Mouse (Mus musculus) forebrain, postnatal 0 days (tissue): ENCODE measurements around the gene Tmem120a. TPM values are rescaled to one million over a fixed set of nuclear protein-coding genes. Genes with fewer than 3 reads are reported as not detected.

Source experiments
- ATAC-seq: fragments of 200-750 bp; cut with Nextera tagmentation; 2 replicates; pipeline ENCODE4 v1.8.0; 2017; ENCODE audit warnings: mild to moderate bottlenecking, moderate library complexity
- DNase-seq: peaks from one replicate; pipeline ENCODE4 v3.0.0-alpha.2; 2015
- H3K27ac ChIP-seq: fragments of 300-500 bp; sonication (generic); 2 replicates; pipeline ENCODE4 v1.5.1; 2014; ENCODE audit warnings: low read depth, mild to moderate bottlenecking, antibody characterized with exemption, low read length, moderate library complexity, mixed read lengths
- H3K27me3 ChIP-seq: fragments of 300-500 bp; sonication (generic); 2 replicates; pipeline ENCODE4 v1.6.1; 2014; ENCODE audit warnings: mild to moderate bottlenecking, low read length, mixed read lengths; ENCODE audit not compliant: insufficient read depth
- H3K36me3 ChIP-seq: fragments of 300-500 bp; sonication (generic); 2 replicates; pipeline ENCODE4 v1.6.1; 2014; ENCODE audit warnings: mild to moderate bottlenecking, moderate library complexity; ENCODE audit not compliant: insufficient read depth
- H3K4me1 ChIP-seq: fragments of 300-500 bp; sonication (generic); 2 replicates; pipeline ENCODE4 v1.6.1; 2014; ENCODE audit warnings: antibody characterized with exemption; ENCODE audit not compliant: insufficient read depth
- H3K4me2 ChIP-seq: fragments of 300-500 bp; sonication (generic); 2 replicates; pipeline ENCODE4 v1.6.1; 2014; ENCODE audit warnings: low read depth, mild to moderate bottlenecking, moderate library complexity
- H3K4me3 ChIP-seq: fragments of 300-500 bp; sonication (generic); 2 replicates; pipeline ENCODE4 v1.5.1; 2014; ENCODE audit warnings: low read depth, low read length, mixed read lengths
- H3K9ac ChIP-seq: fragments of 300-500 bp; sonication (generic); 2 replicates; pipeline ENCODE4 v1.6.1; 2014; ENCODE audit warnings: mild to moderate bottlenecking
- H3K9me3 ChIP-seq: fragments of 300-500 bp; sonication (generic); 2 replicates; pipeline ENCODE4 v1.6.1; 2016; ENCODE audit warnings: low read length
- CTCF ChIP-seq: sonication (generic); IDR thresholded peaks from 2 replicates; pipeline ENCODE4 v1.5.1; 2016; ENCODE audit warnings: antibody characterized with exemption, control low read depth, low read depth
- WGBS: fragments of 180-500 bp; shearing (Covaris S2); extraction: QIAGEN DNeasy Blood & Tissue Kit; methylation state at CpG from one replicate; pipeline ENCODE4 v1.1.7; 2014; 5-methylcytosine and 5-hydroxymethylcytosine counted together
- polyA plus RNA-seq: library from polyadenylated mRNA; unstranded; fragments of >200 nt; fragmentation: Nextera tagmentation; extraction: Ambion mirVana; gene quantifications from 2 replicates; pipeline ENCODE4 v1.2.1, GENCODE M21; 2015
- total RNA-seq: library from RNA; depleted of rRNA; stranded (reverse); fragments of >200 nt; gene quantifications from 2 replicates; pipeline ENCODE4 v1.2.3, GENCODE M21; 2014

The Tmem120a gene
- total and polyA plus RNA-seq, 2 experiments from 2014 or later = 42.7 to 111 TPM

DNA sequence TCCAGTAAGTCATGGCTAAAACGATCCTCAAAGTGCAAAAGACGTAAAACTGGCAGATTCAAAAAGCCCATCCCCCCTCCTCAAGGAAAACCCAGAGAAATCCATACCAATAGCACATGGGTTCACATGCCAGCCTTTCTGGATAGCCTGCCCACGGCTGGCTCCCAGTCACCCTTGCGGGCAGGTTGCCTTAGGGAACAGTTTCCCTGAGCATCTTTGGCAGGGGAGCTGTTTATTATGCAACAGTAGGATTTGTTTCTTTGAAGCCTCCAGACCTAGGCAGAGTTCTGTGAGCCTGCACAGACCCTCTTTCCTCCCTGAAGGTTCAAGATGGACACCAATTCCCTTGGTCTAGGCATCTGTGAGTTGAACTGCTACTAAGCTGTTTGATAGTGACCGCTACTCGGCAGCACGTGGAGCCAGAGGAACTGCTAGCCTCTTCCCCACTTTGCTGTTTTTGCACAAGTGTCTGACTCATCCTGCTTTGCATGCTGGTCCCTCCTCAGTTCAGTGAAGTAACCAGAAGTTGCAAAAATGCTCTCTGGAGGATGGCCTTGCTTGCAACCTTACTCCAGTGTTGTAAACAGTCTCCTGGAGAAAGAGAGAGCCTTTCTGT, 33.5 kb downstream of the Tmem120a start:
- WGBS = 85% methylated on average over 7 of the region's 7 CpGs
- H3K9ac ChIP-seq = no peak overlapping the region
- H3K9me3 ChIP-seq = no peaks in the 10 kb centered on the region
- ATAC-seq = no peak
- DNase-seq = no peak
- H3K4me1 ChIP-seq = no peaks in the 10 kb centered on the region
- no peaks in the 10 kb centered on the region for H3K27me3 ChIP-seq
- H3K36me3 ChIP-seq = peaks cover 3% of the 10 kb centered on the region; the same call in 1 of the 2 replicates
- H3K27ac ChIP-seq = no peak overlapping the region
- no peak overlapping the region for H3K4me2 ChIP-seq
- H3K4me3 ChIP-seq = no peak overlapping the region
- TF ChIP-seq CTCF = no peak

DNA sequence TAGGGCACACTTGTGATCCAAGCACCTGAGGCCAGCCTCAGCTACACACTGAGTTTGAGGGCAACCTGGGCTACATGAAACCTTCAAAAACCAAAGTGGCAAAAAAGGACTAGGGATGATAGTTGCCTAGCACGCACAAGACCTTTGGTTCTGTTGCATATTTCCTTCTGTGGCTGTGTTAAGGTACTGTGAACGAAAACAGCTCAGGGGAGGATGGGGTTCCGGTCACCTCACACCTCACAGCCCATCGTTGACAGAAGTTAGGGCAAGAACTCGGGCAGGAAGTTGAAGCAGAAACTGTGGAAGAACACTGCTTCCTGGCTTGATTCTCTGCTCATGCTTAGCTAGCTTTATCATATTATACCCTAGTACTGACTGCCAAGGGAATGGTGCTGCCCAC, 34.5 kb downstream of the Tmem120a start:
- no peaks in the 10 kb centered on the region for H3K4me1 ChIP-seq
- DNase-seq (no peak), ATAC-seq (no peak)
- no peak overlapping the region for H3K4me3 ChIP-seq
- H3K27ac ChIP-seq = no peak overlapping the region
- no peaks in the 10 kb centered on the region for H3K27me3 ChIP-seq
- TF ChIP-seq CTCF = no peak
- 0 out of 2 replicates have a peak, but pooled peaks cover 3% of the 10 kb centered on the region for H3K36me3 ChIP-seq
- no peaks in the 10 kb centered on the region for H3K9me3 ChIP-seq
- WGBS = 97% methylated on average over 5 of the region's 5 CpGs
- no peak overlapping the region for H3K4me2 ChIP-seq
- H3K9ac ChIP-seq = no peak overlapping the region

DNA sequence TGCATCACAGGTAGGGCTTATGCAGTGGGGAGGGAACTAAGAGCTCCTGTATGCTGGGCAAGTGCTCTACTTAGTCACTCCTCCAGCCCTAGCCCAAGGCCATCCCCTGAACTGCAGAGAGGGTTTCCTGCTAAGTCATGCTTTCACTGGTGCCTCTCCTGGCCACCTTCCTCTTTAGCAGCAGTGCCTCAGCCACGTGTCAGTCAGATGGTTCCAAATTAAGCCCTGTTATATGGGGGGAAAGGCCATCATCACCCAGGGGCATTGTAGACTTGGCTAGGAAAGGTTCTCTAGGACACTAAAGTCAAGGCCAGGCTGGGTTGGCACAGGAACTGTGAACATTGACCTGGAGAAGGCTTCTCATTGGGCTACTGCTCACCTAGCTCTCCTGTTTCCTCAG, 36.4 kb downstream of the Tmem120a start:
- Histone ChIP-seq H3K9ac (no peak overlapping the region), H3K4me1 (no peaks in the 10 kb centered on the region), H3K9me3 (no peaks in the 10 kb centered on the region), H3K27me3 (no peaks in the 10 kb centered on the region), H3K36me3 (0 out of 2 replicates have a peak, but pooled peaks cover 3% of the 10 kb centered on the region), H3K4me2 (no peak overlapping the region), H3K4me3 (no peak overlapping the region), H3K27ac (no peak overlapping the region)
- ATAC-seq (no peak), DNase-seq (no peak)
- TF ChIP-seq CTCF = no peak
- 64% methylated on average over 1 of the region's 1 CpGs for WGBS

DNA sequence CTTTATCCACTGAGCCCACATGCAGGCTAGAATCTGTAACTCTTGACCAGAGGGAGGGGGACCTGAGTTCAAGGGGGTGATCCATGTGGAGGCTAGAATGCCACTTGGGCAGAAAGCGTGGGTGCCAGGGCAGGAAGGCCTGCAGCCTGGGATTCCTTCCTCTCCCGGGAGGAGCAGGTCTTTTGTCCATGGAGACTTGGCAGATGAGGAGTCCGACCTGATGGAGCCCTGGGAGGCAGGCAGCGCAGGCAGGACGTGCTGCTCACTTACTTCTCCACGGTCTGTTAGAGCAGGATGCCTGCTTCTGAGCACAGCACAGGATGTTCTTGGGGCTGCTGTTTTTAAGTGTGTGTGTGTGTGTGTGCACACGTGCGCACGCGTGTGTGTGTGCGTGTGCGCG, 37.2 kb downstream of the Tmem120a start:
- DNase-seq = no peak
- WGBS = 90% methylated on average over 13 of the region's 13 CpGs
- TF ChIP-seq CTCF = no peak
- no peak overlapping the region for H3K27ac ChIP-seq
- no peak overlapping the region for H3K4me2 ChIP-seq
- no peaks in the 10 kb centered on the region for H3K27me3 ChIP-seq
- no peak overlapping the region for H3K9ac ChIP-seq
- H3K4me1 ChIP-seq = no peaks in the 10 kb centered on the region
- H3K9me3 ChIP-seq = no peaks in the 10 kb centered on the region
- H3K36me3 ChIP-seq = peaks cover 5% of the 10 kb centered on the region; the same call in 1 of the 2 replicates
- H3K4me3 ChIP-seq = no peak overlapping the region
- ATAC-seq = no peak

DNA sequence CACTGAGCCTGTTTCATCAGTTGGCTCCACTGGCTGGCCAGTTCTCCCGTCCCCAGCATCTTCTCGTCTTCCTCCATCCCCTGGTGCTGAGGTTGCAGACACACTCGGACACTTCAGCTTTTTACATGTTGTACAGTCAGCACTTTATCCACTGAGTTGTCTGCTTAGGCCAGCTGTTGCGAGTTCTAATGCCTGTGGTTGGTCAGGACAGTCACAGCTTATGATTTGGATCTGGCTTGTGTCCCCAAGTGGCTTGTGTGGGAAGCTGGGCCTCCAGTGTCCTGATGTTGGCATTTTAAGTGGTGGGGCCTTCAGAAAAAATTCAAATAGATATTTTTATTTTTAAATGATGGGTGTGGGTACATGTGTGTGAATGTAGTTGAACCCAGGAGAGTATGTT, 38.9 kb downstream of the Tmem120a start:
- 91% methylated on average over 4 of the region's 4 CpGs for WGBS
- H3K9me3 ChIP-seq = no peaks in the 10 kb centered on the region
- no peak for DNase-seq
- H3K4me1 ChIP-seq = no peaks in the 10 kb centered on the region
- H3K4me2 ChIP-seq = no peak overlapping the region
- peaks cover 12% of the 10 kb centered on the region; the same call in 1 of the 2 replicates for H3K36me3 ChIP-seq
- ATAC-seq = no peak
- H3K27me3 ChIP-seq = no peaks in the 10 kb centered on the region
- no peak overlapping the region for H3K9ac ChIP-seq
- H3K27ac ChIP-seq = no peak overlapping the region
- TF ChIP-seq CTCF = no peak
- no peak overlapping the region for H3K4me3 ChIP-seq

DNA sequence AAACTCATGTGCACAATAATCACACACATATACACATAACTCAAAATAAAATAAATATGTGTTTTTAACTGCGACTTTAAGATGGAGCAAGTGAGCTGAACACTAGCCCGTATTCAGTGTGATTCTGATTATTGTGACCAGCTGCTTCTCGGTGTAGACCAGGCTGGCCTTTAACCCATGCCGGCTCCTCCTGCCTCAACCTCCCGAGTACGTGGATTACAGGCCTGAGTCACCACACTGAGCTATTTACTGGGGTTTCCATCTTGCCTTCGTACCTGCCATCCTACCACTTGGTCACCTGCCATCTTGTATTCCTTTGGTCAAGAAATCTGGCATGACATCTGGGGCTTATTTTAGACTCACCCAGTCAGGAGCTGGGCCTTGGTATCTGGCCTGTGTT, 40.8 kb downstream of the Tmem120a start:
- ATAC-seq = no peak
- no peak for TF ChIP-seq CTCF
- H3K9ac ChIP-seq = no peak overlapping the region
- DNase-seq = no peak
- H3K27ac ChIP-seq = no peak overlapping the region
- peaks cover 18% of the 10 kb centered on the region; the same call in 1 of the 2 replicates for H3K36me3 ChIP-seq
- no peaks in the 10 kb centered on the region for H3K9me3 ChIP-seq
- no peak overlapping the region for H3K4me2 ChIP-seq
- H3K4me3 ChIP-seq = no peak overlapping the region
- no peaks in the 10 kb centered on the region for H3K4me1 ChIP-seq
- no peaks in the 10 kb centered on the region for H3K27me3 ChIP-seq
- 94% methylated on average over 7 of the region's 7 CpGs for WGBS

DNA sequence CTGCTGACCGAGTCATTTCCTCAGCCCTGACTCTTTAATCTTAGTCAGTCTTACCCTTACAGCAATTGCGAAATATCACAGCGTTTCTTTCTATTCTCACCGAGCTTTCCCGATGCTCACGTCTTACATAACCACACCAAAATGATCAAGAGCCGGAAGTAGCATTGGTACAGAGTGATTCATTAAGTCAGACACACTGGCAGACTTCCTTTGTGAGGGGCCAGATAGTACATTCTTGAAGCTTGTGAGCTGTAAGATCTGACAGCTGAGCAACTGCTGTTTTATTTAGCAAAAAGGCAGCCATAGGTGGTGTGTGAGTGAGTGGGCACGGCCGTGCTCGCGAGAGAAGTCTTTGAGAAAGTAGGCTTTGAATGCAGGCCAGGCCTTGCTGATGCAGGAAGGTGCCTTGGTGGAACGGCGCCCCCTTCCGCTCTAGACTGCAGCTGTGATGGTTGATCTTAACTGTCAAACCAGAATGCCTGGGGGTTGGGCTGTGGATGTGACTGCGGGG, 41.5 kb downstream of the Tmem120a start:
- ATAC-seq = no peak
- DNase-seq = no peak
- Histone ChIP-seq H3K9ac (no peak overlapping the region), H3K4me2 (no peak overlapping the region), H3K27ac (no peak overlapping the region), H3K27me3 (no peaks in the 10 kb centered on the region), H3K36me3 (peaks cover 16% of the 10 kb centered on the region; the same call in 1 of the 2 replicates), H3K4me1 (no peaks in the 10 kb centered on the region), H3K9me3 (no peaks in the 10 kb centered on the region), H3K4me3 (no peak overlapping the region)
- WGBS = 75% methylated on average over 15 of the region's 15 CpGs
- TF ChIP-seq CTCF = 0 out of 2 replicates have a peak, but pooled peaks have one; percentile 11
